Mouse (Mus musculus) kidney, adult 9 months (tissue): Measurements from ENCODE around the gene Bmp7.

Experiments
- DNase-seq: peaks from one replicate; pipeline ENCODE4 v3.0.0; 2022

The Bmp7 gene

DNA sequence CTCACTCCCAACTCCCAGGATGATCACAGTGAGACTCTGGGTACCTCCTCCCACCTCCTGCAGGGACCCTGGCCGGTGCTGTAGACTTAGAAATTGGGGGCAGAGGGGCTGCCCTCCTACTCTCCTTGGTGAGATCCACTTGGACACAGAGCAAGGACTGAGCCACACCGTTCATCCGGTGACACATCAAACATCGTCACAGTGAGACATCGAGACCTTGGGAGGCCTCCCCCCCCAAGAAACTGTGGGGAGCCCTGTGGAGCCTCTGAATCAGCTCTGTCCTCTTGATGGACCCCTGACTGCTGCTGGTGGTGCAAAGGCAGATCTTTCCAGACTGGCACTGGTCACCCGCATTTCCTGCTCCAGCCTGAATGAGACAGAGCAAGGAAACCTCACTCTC is 35.5 kb downstream of the Bmp7 start:
- no peak for DNase-seq

GRCm38 (mm10) chr2:172903523-172903922 is 36.6 kb downstream of the Bmp7 start:
- DNase-seq, result peak; percentile 72

DNA sequence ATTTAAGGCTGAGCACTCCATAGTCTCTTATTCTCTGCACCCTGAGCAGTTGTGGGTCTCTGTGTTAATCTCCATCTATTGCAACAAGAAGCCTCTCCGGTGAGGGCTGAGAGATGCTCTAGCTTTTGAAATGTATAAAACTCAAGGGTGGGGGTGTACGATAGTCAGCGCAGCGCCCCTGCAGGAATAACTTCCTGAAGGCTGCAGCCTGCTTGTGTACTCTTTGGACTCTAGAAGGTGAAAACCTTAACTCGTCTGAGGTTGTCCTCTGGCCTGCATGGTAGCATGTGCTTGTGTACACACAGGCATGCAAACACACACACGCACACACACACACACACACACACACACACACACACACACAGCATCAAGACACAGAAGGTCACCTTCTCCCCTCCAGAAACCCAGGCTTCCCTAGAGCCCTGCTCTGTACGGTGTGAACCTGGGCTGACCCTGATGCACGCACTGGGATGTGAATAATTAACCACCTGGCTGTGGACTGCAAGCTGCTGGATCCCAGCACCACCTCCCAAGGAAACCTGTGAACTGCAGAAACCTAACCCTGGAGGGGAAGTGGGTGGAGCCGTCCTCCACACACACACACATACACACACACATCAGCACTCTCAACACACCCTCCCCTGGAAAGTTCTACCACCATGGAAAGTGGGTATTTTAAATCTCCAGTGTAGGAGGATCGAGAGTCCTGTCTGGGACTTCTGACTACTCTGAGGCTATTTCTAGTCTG is 39.0 kb downstream of the Bmp7 start:
- peak; percentile 95 for DNase-seq

- DNase-seq, result peak; percentile 73
Observed at GRCm38 (mm10) chr2:172889756-172890443, 50.2 kb downstream of the Bmp7 start.

GRCm38 (mm10) chr2:172889222-172889621 is 50.9 kb downstream of the Bmp7 start:
- peak; percentile 48 for DNase-seq

DNA sequence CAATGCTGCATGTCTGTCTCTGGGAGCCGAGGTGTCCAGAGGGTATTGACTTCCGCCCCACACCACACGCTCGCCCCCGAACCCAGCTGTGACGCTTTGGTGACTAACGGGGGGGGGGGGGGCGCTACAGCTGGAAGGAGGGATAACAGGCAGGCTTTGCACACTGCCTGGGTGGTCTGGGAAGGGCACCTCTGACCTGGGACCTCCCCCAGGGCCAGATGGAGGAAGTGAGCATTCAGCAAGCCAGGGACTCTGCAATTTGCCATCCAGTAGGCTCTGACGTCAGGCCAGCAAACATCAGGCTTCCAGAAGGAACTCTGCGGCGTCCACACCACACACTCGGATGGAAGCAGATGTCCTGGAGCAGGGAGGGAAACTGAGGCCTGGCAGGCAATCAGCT is 52.0 kb downstream of the Bmp7 start:
- DNase-seq, result no peak

GRCm38 (mm10) chr2:172885861-172886260 is 54.3 kb downstream of the Bmp7 start:
- DNase-seq, result no peak

GRCm38 (mm10) chr2:172884584-172884983 is 55.5 kb downstream of the Bmp7 start:
- DNase-seq, result no peak

GRCm38 (mm10) chr2:172875201-172875600 is 64.9 kb downstream of the Bmp7 start:
- no peak for DNase-seq

DNA sequence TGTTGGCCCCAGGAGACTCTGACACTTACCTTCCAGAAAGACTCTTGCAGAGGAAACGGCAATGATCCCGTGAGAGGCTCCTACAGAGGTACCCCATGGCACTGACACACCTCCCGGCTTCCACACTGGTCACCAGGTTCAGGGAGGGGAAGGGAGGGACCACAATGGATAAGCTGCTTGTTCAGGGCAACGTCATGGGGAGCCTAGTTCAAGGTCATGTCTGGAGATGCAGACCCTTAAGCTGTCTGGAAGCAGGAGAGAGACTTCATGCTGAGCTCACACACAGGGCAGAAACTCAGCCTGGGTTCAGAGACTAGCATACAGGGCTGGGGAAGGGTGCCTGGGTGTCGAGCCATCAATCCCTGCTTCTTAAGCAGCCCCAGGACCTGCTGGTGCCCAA is 73.8 kb downstream of the Bmp7 start:
- DNase-seq, result no peak

DNA sequence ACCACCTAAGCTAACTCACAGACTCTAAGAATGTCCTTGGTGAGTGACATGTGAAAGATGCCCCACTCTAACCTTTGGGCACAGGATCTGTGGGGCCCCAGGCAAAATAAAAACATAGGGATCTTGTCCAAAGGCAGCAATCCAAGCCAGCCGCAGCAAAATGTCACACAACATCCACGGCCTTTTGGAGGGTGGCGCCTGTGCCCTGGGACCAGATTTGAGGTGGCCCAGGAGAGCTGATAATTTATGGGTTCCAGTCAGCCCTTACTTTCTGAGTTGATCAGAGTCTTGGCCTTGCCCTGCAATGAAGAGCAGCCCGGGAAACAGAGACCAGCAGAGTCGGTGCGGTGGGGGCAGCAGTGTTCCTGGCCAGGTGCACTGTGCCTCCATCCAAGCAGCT is 75.0 kb downstream of the Bmp7 start:
- DNase-seq, result no peak

DNA sequence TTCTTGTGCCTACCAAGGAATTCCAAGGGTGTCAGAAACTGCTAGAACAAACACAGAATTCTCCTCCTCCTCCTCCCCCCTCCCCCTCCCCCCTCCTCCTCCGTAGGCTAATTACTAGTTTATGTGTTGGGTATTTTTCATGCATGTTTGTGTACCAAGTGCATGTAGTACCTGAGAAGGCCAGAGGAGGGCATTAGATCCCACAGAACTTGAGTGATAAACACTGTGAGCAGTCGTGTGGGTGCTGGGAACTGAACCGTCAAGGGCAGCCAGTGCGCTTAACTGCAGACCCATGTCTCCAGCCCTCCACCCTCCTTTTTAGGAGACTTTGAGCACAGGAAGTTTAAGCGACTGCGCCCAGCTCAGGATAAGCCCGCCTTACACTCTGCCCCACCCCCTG is 75.6 kb downstream of the Bmp7 start:
- DNase-seq, result no peak

DNA sequence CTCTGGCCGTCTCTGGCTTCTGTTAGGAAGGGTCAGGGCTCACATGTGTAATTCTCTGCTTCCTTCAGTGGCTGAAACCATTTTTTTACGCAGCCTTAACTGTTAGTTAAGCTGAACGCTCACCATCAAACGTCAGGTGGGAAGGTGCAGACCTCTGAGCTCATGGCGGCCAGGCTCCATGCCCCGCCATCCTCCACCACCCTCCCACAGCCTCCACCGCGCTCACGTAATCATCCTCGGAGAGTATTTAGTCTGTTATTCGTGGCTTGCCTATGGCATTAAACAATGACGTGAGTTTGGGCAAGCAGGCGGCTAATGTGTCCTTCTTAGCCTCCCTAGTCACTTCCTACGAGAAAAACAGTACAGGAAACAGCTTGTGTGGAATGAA is 76.7 kb downstream of the Bmp7 start:
- DNase-seq, result no peak

- DNase-seq, result no peak
Observed at GRCm38 (mm10) chr2:172862850-172863468, 77.2 kb downstream of the Bmp7 start.

DNA sequence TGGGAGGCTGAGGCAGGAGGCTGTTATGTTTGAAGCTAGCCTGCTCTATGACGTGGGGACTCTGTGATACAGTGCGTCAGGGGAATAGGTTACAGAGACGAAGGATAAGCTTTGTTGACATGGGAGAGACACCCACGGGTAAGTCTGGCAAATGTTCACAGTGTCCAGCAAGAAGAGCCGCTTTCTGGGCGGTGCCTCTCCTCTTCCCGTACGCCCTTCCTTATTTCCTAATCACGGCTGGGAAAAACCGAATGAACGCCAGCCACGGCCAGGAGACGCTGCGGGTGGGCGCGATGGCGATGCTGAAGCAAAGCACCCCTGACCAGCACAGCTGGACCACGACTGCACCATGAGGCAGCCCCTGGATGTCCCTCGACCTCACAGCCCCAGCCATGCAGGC is 77.7 kb downstream of the Bmp7 start:
- DNase-seq, result no peak

DNA sequence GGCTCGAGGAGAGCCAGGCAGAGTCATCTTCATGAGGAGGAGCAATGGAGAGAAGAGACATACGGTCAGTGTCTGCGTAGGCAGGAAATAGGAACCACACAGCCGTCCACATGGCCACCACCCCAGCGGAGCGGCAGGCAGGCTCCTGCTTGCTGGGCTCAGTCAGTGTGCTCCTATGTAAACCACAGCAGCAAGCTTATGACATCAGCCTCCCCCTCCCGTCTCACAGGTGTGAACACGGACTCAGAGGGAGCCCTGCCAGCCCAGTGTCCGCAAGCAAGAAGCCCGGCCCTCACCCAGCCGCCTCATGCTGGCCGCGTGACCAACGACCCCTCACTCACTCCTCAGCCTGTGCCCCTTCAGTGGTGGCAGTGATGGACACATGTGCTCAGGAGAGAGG is 78.5 kb downstream of the Bmp7 start:
- no peak for DNase-seq

DNA sequence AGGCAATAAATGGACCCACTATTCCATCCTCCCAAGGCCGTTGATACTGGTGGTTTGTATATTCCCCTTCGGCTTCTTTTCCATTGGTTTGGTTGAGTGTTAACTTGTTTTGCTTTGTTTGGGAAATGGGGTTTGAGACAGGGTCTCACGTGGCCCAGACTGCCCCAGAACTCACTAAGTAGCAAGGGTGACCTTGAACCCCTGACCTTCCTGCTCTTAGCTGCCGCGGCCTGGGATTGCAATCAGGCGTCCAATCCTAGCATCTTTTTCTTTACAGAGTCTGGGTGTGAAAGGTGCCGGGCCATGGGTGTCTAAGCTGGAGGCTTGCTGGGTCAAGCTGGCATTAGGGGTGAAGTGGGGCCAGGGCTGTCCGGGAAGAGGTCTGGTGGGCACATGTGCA is 79.5 kb downstream of the Bmp7 start:
- DNase-seq, result no peak

DNA sequence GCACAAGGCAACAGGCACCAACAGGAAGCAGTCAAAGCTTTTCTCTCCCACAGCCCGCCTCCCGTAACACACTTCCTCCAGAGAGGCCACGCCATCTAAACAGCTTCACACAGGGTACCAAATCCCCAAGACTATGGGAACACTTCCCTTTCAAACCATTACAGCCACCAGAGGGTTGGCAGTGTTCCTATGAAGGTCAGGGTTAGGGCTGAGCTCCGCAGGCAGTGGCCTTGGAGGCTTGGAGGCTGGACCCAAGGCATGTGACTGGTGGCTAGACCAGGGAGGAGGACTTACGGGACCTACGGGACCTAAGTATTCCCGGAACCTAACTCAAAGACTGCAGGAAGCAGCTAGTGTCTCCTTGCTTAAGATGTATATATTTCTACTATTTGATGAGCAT is 80.0 kb downstream of the Bmp7 start:
- DNase-seq, result no peak

GRCm38 (mm10) chr2:172857048-172857447 is 83.1 kb downstream of the Bmp7 start:
- no peak for DNase-seq

DNA sequence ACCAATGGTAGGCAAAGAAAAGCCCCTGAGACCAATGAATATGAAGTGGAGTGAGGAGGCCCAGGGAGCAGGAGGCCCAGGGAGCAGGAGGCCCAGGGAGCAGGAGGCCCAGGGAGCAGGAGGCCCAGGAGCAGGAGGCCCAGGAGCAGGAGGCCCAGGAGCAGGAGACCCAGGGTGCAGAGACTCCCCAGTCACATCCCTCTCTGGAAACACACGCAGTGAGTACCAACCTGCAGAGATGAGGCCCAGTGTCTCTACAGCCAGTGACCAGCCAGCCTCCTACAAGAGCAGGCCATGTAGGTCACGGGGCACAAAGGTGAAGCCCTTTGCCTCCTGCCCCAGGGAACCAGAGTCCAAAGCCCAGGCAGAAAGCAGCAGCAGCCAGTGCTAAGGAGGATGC is 83.6 kb downstream of the Bmp7 start:
- no peak for DNase-seq

- no peak for DNase-seq
Observed at GRCm38 (mm10) chr2:172854136-172854535, 86.0 kb downstream of the Bmp7 start.

- DNase-seq, result no peak
Observed at GRCm38 (mm10) chr2:172851773-172852172, 88.3 kb downstream of the Bmp7 start.

DNA sequence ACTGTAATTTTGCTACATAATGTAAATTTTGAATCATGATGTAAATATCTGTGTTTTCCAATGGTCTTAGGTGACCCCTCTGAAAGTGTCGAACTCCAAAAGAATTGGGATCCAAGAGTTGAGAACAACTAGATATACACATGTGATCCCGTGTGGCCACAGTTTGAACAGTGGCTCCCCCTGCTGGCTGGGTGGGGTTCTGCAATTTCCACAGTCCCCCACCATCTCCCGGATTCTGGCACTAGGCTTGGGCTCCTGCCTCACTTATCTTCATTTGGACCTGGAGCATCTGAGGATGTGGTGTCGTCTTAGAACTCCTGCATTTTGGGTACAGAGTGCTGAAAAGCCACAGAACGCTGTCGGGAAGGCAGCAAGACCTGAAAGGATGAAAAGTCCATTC is 91.9 kb downstream of the Bmp7 start:
- DNase-seq, result peak; percentile 55

DNA sequence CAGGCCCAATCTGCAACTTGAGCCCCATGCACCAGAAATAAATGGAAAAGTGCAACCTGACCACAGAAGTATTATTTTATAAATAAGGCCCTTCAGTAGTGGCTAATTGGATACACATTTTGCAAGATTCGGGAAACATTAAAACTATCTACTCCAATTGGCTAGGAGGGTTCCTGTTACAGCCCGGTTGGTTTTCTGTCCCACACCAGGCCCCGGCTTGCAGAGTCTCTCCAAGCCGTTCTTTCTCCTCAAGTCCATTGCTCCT is 93.9 kb downstream of the Bmp7 start:
- no peak for DNase-seq
